Mouse (Mus musculus) retina, postnatal 7 days (tissue): ENCODE data around the gene Fam3b.

Source experiments
- DNase-seq: peaks from one replicate; pipeline ENCODE4 v3.0.0-alpha.2; 2012; ENCODE audit warnings: low read depth, low spot score

The Fam3b gene

GRCm38 (mm10) chr16:97492369-97492768 lies 22.2 kb downstream of the Fam3b start:
- DNase-seq: no peak

- no peak for DNase-seq
Observed at GRCm38 (mm10) chr16:97478655-97479054, 36.0 kb downstream of the Fam3b start.

GRCm38 (mm10) chr16:97476524-97476923 lies 38.1 kb downstream of the Fam3b start:
- no peak for DNase-seq

GRCm38 (mm10) chr16:97475581-97475980 lies 39.0 kb downstream of the Fam3b start:
- DNase-seq: no peak

- DNase-seq: no peak
Observed at GRCm38 (mm10) chr16:97474671-97475070, 39.9 kb downstream of the Fam3b start.

- DNase-seq: no peak
Observed at GRCm38 (mm10) chr16:97467993-97468791, 46.4 kb downstream of the Fam3b start.

- no peak for DNase-seq
Observed at GRCm38 (mm10) chr16:97467472-97467871, 47.1 kb downstream of the Fam3b start.

- DNase-seq: no peak
Observed at GRCm38 (mm10) chr16:97466182-97466957, 48.2 kb downstream of the Fam3b start.

- DNase-seq: no peak
Observed at GRCm38 (mm10) chr16:97462481-97463181, 52.0 kb downstream of the Fam3b start, which contains the start of gene Mx1. Gene Mx1 (minus strand): TSS chr16:97462907.

GRCm38 (mm10) chr16:97461271-97461670 lies 53.3 kb downstream of the Fam3b start:
- no peak for DNase-seq

- no peak for DNase-seq
Observed at GRCm38 (mm10) chr16:97459831-97460230, 54.8 kb downstream of the Fam3b start.

GRCm38 (mm10) chr16:97447386-97447785 lies 67.2 kb downstream of the Fam3b start:
- no peak for DNase-seq

GRCm38 (mm10) chr16:97443670-97444263 lies 70.8 kb downstream of the Fam3b start:
- DNase-seq: peak; percentile 54

GRCm38 (mm10) chr16:97441967-97442366 lies 72.6 kb downstream of the Fam3b start:
- DNase-seq: no peak

GRCm38 (mm10) chr16:97438191-97438590 lies 76.4 kb downstream of the Fam3b start:
- no peak for DNase-seq

GRCm38 (mm10) chr16:97437448-97438056 lies 77.1 kb downstream of the Fam3b start:
- no peak for DNase-seq

- DNase-seq: no peak
Observed at GRCm38 (mm10) chr16:97434206-97434605, 80.4 kb downstream of the Fam3b start.

- no peak for DNase-seq
Observed at GRCm38 (mm10) chr16:97431328-97431727, 83.3 kb downstream of the Fam3b start.

- no peak for DNase-seq
Observed at GRCm38 (mm10) chr16:97430091-97430490, 84.5 kb downstream of the Fam3b start.

- no peak for DNase-seq
Observed at GRCm38 (mm10) chr16:97428026-97428425, 86.6 kb downstream of the Fam3b start.

GRCm38 (mm10) chr16:97423627-97424026 lies 91.0 kb downstream of the Fam3b start:
- no peak for DNase-seq
